Mouse (Mus musculus) embryo, embryonic 9.5 days (tissue): ENCODE data around the gene 1700025G04Rik.

Experiments
- DNase-seq: peaks from one replicate; pipeline ENCODE4 v3.0.0-alpha.2; 2017; ENCODE audit errors: extremely low spot score

1700025G04Rik gene

DNA sequence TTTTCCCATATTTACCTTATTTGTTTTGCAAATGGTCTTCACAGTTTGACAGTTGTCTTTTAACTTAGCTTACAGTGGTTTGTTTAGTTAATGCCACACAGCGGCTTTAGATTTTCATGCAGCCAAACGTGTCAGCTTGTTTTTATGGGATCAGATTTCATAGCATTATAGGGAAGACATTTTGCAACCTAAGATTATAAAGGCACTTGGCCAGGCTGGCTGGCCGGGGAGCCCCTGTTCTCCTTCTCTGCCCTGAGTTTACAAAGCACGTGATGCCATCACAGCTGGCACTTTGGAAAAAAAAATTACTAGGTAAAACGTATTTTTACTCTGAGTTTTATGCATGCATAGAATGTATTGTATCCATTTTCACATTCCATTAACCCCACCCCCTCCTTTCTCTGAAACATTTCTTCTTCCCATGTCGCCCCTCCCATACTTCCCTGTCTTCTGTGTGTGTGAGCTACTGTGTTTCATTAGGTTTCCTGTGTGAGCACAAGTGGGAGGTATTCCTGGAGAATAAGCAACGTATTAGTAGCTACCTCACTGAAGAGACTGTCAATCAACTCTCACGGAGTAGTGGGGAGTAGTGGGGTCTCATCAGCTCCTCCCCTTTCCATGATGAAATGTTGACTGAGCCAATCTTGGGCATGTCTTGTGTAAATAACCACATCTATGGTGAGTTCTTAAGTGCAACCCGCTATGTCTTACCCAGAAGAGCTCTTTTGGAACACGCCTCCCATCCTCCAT lies 93.8 kb downstream of the 1700025G04Rik start:
- DNase-seq = no peak

DNA sequence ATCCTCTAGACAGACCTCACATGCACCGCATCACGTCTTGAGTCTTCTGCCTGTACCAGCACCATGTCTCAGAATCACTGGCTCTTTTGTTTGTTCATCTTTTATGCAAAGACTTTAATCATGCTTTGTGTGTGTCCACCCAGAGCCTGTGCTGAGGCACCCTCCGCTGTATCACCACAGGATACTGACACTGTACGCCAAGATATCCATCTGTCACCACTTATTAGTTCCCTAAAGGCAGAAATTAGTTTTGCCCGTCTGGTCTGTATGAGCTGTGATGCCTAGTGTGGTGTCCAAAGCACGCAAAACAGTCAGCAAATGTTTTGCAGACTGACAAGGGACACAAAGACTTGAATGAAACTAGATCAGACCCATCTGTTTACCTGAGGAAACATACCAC lies 95.7 kb downstream of the 1700025G04Rik start:
- DNase-seq = no peak

DNA sequence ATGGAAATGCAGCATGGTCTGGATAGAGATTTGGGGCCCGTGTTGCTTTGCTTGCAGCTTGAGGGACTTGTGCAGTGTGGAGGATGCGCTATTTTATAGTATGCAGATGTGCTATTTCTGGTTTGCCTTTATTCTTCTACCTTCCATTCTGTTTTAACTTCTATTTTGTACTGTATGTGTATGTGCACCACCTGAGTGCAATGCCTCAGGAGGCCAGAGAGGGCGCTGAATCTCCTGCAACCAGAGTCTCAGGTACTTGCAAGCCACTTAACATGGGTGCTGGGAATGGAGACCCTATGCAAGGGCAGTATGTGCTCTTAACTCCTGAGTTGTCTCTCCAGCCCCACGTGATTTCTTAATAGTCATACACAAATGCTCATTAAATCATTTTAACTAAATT lies 98.4 kb downstream of the 1700025G04Rik start:
- no peak for DNase-seq

DNA sequence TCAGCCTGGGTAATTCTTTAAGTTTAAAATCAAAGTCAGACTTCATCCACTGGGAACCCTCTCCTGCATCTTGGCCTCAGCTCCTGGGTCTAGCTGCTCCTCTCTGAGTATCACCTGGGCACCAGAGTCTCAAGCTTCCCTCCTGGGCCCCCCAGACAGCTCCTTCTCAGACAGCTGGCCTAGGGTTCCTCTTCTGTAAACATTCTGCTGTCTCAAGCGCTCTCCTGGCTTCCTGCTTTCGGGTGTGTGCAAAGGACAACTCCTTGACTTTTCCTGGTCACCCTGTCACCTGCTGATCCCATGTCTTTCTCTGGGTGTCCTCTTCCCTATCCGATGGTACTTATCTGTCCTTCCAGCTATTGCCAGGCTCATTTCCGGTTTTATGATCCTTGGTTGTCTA lies 99.3 kb downstream of the 1700025G04Rik start:
- DNase-seq = no peak

DNA sequence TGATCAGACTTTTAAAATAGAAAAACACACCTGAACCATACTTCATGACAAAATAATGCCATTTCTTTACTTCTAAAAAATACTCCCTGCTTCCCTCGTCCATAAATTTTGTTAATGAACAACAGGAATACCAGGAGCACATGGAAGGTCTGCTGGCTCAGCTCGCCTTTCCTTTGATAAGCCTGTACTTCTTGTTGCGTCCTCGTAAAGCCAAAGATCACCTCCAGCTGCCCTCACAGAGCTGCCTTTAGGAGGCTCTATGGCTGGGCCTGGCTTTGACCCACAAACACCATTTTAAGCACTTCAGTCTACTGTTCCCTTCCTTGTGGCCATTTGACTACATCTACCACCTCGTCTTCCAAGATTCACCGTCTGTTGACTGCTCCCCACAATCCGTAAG lies 101.2 kb downstream of the 1700025G04Rik start:
- no peak for DNase-seq

DNA sequence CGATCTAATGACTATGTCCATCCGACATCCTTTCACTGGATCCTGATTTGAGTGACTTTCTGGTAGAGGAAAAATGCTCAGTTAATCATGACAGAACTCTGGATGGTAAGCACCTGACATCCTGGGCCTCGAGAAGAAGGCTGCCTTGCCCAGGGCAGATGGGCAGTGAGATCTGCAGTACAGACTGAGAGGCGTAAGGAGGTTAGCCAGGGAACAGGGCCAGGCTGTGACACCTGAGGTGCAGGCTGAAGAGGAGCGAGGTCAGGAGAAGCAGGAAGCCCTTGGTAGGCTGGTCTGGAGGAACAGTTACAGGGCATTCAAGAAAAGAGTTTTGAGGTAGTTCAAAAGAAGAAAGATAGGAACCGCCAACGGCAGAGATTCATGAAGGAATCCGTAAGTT lies 101.9 kb downstream of the 1700025G04Rik start:
- no peak for DNase-seq

DNA sequence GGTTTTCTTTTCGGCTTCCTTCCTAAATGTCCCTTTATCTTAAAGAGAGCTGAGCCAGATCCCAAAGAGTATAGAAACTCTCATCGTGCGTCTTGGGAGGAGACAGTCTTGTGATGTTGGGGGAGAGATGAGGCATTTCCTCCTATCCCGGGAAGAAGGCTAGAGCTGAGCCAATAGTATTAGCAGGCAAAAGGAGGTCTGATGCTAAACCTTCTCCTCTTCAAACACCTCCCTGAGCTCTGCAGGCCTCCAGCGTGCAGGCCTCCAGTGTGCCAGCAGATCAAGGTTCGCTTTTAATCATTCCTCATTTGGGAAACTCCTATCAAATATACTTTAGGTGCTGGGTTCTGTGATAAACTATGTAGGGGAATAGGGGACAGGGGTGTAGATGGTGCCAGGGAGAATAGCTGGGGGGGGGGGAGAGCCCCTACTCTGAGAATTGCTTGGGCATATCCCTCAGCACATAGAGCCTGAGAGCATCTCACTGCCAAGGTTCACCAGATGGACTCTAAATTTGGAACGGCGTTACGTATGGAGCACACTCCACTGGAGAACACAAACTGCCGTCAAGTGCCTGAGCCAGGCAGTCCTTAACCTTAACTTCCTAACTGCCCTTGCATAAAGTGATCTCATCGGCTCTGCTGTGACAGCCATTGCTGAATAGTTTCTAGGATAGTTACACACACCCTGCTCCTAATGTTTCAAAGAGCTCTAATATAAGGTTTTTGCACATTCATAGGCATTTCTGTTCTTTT lies 103.7 kb downstream of the 1700025G04Rik start:
- DNase-seq = no peak

DNA sequence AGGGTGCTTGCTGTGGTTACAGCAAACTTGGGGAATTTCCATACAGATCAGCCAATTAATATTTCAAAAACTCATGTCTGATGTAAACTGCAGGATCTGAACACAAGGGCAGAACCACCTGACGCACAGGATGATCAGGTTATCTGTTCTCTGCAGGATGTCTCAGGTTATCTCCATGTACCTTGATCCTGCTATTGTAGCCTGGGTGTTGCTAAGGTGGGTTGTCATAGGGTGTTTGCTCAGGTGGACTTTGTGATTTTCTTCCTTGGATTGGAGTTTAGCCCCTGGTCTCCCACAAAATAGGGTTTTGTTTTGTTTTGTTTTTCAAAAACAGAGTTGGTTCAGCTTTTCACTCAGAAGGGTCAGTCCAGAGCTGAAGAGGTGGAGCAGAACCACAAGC lies 104.9 kb downstream of the 1700025G04Rik start:
- no peak for DNase-seq

DNA sequence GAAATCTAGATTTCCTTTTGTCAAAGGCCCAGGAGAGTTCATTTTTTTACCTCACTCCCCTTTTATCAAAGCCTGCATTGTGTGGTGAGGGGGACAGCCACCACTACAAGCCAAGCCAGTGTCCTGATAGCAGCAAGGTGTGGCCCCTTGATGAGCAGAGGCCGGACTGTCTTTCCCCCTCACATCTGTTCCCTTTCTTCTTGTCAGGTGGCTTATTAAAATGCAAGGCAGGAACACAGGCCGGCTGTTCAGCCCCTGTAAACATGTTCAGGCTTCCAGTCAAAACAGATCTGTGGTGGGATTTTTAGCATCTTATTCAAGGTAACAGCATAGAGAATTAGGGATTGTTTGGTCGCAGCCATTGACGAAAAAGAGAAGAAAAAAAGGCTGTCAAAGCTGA lies 105.9 kb downstream of the 1700025G04Rik start:
- no peak for DNase-seq

DNA sequence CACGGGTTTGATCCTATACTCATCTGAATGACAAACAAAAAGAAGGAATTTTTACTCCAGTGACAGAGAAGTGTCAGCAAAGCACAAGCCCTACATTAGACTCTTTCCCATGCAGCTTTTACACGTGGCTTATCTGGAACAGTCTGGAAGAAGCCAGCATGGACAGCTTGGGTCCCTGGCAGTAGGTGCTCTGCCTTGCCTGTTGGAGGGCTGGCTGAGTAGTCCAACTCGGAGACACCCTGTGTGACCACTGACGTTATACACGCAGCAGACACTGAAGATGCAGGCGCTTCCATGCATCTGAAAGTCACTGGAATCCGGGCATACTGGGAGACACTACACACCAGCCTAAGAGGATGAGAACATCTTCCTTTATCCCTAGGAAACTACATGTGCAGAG lies 109.4 kb downstream of the 1700025G04Rik start:
- DNase-seq = no peak

DNA sequence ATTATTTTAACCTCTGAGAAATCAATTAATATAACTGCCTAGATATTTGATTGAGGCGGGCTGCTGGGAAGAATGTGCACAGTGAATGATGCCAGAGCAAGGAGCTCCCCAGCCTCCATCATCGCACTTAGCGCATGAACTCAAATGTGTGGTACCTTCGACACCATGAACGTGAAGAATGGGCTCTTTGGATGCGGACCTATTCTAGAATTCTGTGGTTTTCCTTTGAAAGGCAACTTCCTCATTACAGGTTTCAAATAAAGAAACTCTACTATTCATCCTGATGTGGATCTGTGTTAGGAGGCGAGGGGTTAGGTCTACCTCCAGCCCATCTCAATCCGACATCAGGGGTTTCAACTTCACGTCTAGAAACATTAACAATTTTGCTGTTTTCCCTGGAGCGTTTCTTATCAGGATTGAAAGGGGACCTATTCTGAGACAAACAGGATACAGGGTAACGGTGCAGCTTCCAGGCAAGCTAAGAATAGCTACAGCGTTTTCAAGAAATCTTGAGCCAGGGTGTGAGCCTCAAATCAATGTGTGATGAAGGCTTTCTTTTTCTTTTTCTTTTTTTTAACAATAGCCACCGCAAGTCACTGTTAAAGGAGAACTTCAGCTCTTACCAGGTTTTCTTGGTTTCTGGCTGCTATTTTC lies 110.0 kb downstream of the 1700025G04Rik start:
- DNase-seq = no peak

DNA sequence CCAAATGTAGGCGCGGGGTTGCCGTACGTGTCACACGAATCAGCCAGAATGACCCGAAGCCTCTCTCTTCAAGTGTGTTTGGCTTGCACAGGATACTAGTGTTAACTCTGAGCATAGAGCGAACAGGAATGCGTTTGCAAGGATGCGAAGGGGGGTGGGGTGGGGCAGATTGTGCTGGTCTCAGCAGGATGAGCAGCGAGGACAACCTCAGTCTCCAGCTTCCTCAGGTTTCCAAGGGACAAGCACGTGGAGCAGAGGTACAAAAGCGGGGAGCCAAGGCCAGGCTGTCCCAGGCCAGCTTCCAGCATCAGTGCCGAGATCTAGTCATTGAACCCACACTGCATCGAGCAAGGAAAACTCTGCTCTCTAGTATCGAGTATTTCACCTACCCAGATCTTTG lies 111.2 kb downstream of the 1700025G04Rik start:
- DNase-seq = no peak

DNA sequence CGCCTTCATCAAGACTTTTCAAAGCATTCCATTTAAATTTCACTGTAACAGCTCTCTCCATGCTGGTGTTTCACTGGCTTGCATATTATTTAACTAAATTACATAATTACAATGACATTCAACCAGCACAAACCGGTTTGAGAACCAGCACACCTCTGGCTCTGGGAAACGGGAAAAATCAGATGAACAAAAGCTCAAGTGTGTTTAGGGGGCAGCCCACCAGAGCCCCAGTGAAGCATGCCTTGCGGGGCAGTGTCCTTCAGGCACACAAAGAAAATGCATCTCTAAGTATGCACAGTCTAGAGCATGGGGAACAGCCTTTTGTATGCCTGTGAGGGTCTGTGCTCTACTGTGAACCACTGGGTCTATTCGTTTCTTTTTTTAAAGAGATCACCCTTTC lies 112.3 kb downstream of the 1700025G04Rik start:
- DNase-seq = no peak

DNA sequence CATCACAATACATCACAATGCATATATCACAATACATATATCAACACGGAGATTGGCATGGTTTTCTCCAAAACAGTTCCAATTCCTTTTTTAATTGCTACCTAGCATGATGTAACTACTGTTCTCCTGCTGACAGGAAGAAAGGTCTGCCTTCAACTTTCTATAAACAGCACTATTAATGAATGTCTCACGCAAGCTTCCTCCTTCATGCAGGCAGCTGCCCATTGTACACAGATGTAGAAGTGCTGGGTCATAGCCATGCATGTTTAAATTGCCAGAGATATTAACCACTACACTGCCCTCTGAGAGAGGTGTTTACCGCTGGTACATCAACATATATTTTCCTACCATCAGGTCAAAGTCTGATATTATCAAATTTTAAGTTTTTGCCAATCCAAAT lies 113.1 kb downstream of the 1700025G04Rik start:
- no peak for DNase-seq

DNA sequence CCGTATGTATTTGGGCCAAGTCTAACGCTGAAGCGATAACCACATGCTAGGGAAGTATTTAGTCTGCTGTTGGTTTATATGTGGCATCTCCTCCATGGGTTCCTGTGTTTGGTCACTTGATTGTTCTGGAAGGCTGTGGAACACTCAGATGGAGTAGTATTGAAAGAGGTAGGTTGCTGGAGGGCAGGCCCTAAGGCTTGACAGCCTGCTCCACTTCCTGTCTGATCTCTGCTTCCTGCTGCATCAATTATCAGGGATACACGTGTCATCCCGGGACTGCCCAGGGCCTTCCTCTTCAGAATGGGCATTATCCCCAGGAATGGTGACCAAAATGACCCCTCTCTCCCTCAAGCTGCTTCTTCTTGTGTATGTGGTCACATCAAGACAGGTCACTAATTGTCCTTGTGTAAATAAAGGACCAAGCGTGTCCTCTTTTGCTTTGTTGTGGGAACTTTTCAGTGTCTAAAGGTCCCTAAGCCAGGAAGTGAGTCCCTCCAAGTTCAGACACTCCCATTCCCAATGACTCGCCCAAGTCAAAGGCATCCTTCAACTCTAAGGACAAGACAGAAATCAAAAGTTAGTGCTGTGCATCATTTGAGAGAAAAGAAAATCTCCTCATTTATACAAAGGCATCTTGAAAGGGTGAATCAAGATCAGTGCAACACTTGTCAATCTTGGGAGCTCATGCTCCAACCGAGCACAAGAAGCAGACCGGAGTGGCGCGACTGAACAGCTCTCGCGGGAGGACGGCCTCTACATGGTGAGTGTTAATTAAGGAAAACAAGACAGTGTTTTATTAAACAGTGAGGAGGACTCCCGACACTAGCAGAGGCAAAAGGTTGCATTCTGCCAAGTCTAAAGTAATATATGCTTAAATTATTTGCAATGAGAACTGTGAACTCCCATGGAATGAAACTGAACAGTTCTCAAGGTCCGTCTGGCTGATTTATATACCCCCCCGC lies 114.2 kb downstream of the 1700025G04Rik start:
- no peak for DNase-seq

DNA sequence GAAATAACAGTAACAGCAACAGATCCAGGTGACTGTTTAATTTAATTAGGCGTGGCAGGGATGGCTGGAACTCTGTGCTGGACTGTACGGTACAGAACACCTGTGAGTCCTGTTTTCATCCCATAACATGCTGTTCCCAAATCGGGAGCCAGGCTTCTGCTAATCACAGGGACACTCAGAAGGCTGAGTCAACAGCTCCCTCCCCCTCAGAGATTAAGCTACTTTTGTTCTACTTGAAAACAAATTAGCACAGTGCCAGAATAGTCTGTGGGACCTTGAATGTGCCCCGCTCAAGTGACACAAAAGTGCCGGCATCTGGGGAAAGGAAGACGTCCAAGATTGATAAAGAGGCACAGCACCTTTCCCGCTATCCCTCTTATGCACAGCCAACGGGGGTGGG lies 115.0 kb downstream of the 1700025G04Rik start:
- no peak for DNase-seq

DNA sequence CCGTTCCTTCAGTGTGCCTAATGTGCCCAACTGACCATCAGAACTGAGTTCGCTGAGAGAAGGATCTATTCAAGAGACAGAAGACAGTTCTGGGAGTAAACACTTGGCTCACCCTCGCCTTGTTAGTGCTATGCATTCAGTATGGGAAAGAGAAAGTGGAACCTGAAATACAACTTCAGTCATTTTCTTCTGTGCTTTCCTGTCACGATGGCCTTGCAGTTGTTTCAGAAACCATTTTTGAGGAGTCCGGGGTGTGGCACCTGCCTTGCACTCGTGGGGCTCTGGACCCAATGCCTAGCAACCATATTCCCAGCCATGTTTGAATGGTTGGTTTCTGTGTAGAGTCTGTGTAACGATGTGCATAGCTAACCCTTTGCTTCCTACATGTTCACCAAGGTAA lies 115.5 kb downstream of the 1700025G04Rik start:
- DNase-seq = no peak

DNA sequence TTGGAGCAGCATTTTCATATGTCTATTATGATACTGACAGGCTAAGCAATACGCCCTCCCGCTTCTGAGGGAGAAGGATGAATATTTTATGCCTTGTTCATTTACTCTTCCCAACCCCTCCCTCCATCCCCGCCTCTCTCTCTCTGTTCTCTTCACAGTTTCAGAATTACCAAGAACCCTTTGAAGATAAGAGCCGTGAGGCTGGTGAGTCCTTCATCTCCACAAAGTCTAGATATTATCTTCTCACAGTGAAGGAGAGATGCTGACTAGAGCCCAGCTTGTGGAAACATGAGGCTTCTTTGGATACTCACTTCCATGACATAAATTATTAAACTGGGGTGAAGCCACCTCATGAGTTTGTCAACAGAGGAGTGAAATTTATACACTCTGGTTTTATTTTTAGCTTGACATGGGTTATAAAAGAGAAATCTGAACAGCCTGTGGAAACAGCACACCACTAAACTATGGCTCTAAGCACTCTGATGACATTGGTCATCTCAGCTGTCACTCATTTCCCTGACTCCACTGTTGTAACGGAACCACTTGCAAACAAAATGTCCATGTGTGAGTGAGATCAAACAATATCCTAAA lies 116.7 kb downstream of the 1700025G04Rik start:
- DNase-seq = no peak

DNA sequence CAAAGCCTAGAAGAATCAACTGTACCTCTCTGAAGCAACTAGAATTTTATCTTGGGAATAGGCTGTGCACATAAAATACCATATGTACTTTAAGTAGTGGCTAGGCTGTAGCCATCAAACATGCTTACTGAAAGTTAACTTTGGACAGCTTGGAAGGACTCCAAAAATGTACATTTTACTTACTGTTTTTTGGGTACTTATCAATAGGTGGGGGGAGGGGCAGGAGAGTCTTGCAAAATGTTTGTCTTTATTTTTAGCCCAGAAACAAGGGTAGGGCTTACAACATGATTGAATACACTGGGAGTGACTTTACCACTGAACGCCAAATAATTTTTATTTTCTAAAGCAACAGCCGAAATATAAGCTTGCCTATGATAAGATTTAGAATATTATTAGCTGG lies 118.3 kb downstream of the 1700025G04Rik start:
- no peak for DNase-seq

DNA sequence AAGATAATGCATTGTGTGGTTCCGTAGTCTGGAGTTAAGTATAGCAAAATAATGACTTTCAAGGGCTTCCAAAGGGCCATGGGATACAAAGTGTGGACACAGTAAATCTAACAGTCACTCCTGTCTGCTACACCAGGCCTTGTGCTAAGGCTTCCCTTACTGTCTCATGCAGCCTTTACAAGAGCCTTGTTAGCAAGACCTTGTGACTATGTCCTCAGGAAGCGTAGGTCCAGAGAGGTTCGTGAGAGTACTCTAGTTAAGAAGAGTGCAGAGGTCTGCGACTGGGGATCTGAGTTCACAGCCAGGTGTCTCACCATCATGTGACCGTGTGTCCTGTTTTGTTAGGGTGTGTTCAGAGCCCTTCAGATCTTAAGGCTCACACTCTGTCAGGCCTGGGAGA lies 121.8 kb downstream of the 1700025G04Rik start:
- DNase-seq = no peak

DNA sequence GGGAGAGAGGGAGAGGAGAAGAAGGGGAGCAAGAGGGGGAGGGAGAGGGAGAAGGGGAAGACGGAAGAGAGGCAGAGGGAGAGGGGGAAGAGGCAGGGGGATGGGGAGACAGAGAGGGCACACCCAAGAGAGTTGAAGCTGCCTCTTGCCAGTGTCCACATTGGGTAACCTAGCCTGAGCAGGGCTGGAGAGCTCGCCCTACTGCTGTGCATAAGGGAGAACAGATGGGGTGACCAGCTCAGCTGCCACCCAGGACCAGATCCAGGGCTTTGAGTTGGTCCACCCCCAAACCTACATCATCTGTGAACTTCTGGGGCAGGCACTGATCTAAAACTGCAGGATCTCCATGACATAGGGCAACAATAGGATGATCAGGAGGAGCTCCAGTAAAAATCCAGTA lies 125.1 kb downstream of the 1700025G04Rik start:
- DNase-seq = no peak
